Mouse (Mus musculus): Measurements from ENCODE around the gene Mbnl2. TPM values are rescaled to one million over a fixed set of nuclear protein-coding genes. Genes with fewer than 3 reads are reported as not detected.

Gene Mbnl2
- polyA plus RNA-seq, 1 experiment = 43.0 TPM

DNA sequence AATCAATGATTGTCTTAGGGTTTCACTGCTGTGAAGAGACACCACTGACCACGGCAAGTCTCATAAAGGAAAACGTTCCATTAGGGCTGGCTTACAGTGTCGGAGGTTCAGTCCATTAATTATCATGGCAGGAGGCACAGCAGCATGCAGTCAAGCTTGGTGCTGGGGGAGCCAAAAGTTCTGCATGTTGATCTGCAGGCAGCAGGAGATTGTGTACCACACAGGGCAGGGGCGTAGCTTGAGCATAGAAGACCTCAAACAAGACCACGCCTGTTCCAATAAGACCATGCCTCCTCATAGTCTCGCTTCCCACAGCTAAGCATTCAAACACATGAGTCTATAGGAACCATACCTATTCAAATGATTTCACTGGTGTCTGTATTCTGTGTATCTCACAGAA lies 85.7 kb downstream of the Mbnl2 start:
- Histone ChIP-seq H3K4me1 (peaks cover 70% of the 10 kb centered on the region), H3K4me3 (replicated peaks) (peak overlapping the region; percentile 59), H3K27me3 (replicated peaks) (no peaks in the 10 kb centered on the region), H3K36me3 (replicated peaks; ENCODE audit: low read length) (peaks cover 86% of the 10 kb centered on the region), H3K9me3 (no peaks in the 10 kb centered on the region)
- no peak for TF ChIP-seq FLI1 (IDR thresholded peaks at IDR 0.05; ENCODE audit: low read length)
- TF ChIP-seq GATA1 (IDR thresholded peaks at IDR 0.05; ENCODE audit: borderline replicate concordance, low read length) = no peak

- TF ChIP-seq GATA1 (IDR thresholded peaks at IDR 0.05; ENCODE audit: borderline replicate concordance, low read length) = no peak
- TF ChIP-seq FLI1 (IDR thresholded peaks at IDR 0.05; ENCODE audit: low read length) = no peak
- peak overlapping the region; percentile 57 for H3K4me3 ChIP-seq (replicated peaks)
- peaks cover 84% of the 10 kb centered on the region for H3K36me3 ChIP-seq (replicated peaks; ENCODE audit: low read length)
- peaks cover 72% of the 10 kb centered on the region for H3K4me1 ChIP-seq
- H3K27me3 ChIP-seq (replicated peaks) = no peaks in the 10 kb centered on the region
- no peaks in the 10 kb centered on the region for H3K9me3 ChIP-seq
Observed at GRCm38 (mm10) chr14:120362409-120362992, 87.0 kb downstream of the Mbnl2 start.

DNA sequence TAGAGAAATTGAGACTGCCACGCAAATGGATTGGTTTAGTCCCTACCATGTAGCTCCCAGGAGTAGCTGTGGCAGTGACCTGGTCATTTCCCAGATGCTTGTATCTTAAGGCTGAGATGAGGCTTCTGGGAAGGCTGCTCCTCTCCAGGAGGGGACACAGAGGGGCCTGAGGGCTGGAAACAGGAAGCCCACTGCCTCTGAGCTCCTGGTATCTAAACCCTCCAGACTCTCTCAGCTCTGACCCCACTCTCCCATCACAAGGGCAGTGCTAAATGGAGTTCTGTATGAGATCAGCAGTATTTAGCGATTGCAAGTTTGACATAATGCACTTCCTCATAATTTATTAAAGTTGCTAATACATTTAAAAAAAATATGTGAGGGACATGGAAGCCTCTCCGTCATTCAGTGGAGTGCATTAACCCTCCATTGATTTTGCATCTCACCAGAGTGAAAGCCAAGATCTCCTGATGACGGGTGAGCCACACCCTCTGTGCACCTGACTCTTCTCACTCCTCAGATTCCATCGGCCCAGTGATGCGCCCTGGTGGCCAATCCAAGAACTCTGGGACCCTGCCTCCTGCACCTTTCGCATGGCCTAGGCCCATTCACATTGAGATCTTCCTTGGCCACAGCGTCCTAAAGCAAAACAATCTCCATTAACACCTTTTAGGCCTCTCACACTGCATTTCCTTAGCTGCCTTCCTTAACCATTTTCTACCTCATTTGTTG lies 87.8 kb downstream of the Mbnl2 start:
- Histone ChIP-seq H3K36me3 (replicated peaks; ENCODE audit: low read length) (peaks cover 86% of the 10 kb centered on the region), H3K9me3 (no peaks in the 10 kb centered on the region), H3K27me3 (replicated peaks) (no peaks in the 10 kb centered on the region), H3K4me1 (peaks cover 76% of the 10 kb centered on the region), H3K4me3 (replicated peaks) (peak overlapping the region; percentile 57)
- TF ChIP-seq FLI1 (IDR thresholded peaks at IDR 0.05; ENCODE audit: low read length) (no peak), GATA1 (IDR thresholded peaks at IDR 0.05; ENCODE audit: borderline replicate concordance, low read length) (no peak)

GRCm38 (mm10) chr14:120365088-120365487 lies 89.6 kb downstream of the Mbnl2 start:
- Histone ChIP-seq H3K9me3 (no peaks in the 10 kb centered on the region), H3K36me3 (replicated peaks; ENCODE audit: low read length) (peaks cover 87% of the 10 kb centered on the region), H3K4me1 (peaks cover 84% of the 10 kb centered on the region), H3K4me3 (replicated peaks) (no peak overlapping the region), H3K27me3 (replicated peaks) (no peaks in the 10 kb centered on the region)
- TF ChIP-seq GATA1 (IDR thresholded peaks at IDR 0.05; ENCODE audit: borderline replicate concordance, low read length) = no peak
- TF ChIP-seq FLI1 (IDR thresholded peaks at IDR 0.05; ENCODE audit: low read length) = no peak

DNA sequence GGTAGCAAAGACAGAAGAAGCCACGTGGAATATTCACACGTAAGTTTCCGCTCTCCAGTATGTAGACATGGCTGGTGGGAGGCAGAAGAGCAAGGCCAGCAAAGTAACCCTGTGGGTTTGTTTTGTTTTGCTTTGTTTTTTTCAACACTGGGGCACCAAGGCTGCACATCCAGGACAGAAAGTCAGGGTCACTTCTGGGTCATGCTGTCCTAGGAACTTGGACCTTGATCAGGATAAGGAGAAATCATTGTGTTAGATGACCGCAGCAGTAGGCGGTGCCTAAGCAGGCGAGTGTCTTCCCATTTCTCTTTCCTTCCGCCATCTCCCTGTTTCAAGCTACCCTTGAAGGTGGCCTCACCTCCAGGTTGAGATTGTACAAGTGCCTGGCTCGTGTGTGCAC lies 91.5 kb downstream of the Mbnl2 start:
- Histone ChIP-seq H3K4me1 (peaks cover 87% of the 10 kb centered on the region), H3K9me3 (no peaks in the 10 kb centered on the region), H3K36me3 (replicated peaks; ENCODE audit: low read length) (peaks cover 85% of the 10 kb centered on the region), H3K27me3 (replicated peaks) (no peaks in the 10 kb centered on the region), H3K4me3 (replicated peaks) (no peak overlapping the region)
- TF ChIP-seq GATA1 (IDR thresholded peaks at IDR 0.05; ENCODE audit: borderline replicate concordance, low read length) (no peak), FLI1 (IDR thresholded peaks at IDR 0.05; ENCODE audit: low read length) (no peak)

- Histone ChIP-seq H3K4me3 (replicated peaks) (no peak overlapping the region), H3K9me3 (no peaks in the 10 kb centered on the region), H3K4me1 (peaks cover 89% of the 10 kb centered on the region), H3K36me3 (replicated peaks; ENCODE audit: low read length) (peaks cover 88% of the 10 kb centered on the region), H3K27me3 (replicated peaks) (no peaks in the 10 kb centered on the region)
- no peak for TF ChIP-seq GATA1 (IDR thresholded peaks at IDR 0.05; ENCODE audit: borderline replicate concordance, low read length)
- no peak for TF ChIP-seq FLI1 (IDR thresholded peaks at IDR 0.05; ENCODE audit: low read length)
Observed at GRCm38 (mm10) chr14:120367589-120367988, 92.1 kb downstream of the Mbnl2 start.

GRCm38 (mm10) chr14:120368456-120368855 lies 93.0 kb downstream of the Mbnl2 start:
- Histone ChIP-seq H3K36me3 (replicated peaks; ENCODE audit: low read length) (peaks cover 88% of the 10 kb centered on the region), H3K4me3 (replicated peaks) (no peak overlapping the region), H3K4me1 (peaks cover 82% of the 10 kb centered on the region), H3K27me3 (replicated peaks) (no peaks in the 10 kb centered on the region), H3K9me3 (no peaks in the 10 kb centered on the region)
- no peak for TF ChIP-seq GATA1 (IDR thresholded peaks at IDR 0.05; ENCODE audit: borderline replicate concordance, low read length)
- no peak for TF ChIP-seq FLI1 (IDR thresholded peaks at IDR 0.05; ENCODE audit: low read length)

GRCm38 (mm10) chr14:120368914-120369391 lies 93.5 kb downstream of the Mbnl2 start:
- Histone ChIP-seq H3K36me3 (replicated peaks; ENCODE audit: low read length) (peaks cover 88% of the 10 kb centered on the region), H3K4me3 (replicated peaks) (peak overlapping the region; percentile 42), H3K9me3 (no peaks in the 10 kb centered on the region), H3K27me3 (replicated peaks) (no peaks in the 10 kb centered on the region), H3K4me1 (peaks cover 81% of the 10 kb centered on the region)
- no peak for TF ChIP-seq GATA1 (IDR thresholded peaks at IDR 0.05; ENCODE audit: borderline replicate concordance, low read length)
- TF ChIP-seq FLI1 (IDR thresholded peaks at IDR 0.05; ENCODE audit: low read length) = no peak

DNA sequence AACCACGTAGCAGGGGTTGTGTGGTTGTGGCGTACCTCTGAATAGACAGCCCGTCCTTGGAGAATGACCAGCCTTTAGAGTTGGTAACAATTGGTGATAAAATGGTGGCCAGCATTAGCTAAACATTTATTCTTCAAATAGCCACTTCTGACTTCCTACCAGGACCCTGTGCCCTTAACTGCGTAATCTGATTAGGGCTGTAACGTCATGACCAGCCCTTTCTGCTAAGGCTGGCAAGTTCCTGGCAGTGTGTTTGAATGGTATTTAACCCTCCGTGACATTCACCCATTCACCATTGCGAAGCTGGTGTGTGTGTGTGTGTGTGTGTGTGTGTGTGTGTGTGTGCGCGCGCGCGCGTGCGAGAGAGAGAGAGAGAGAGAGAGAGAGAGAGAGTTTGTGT lies 94.6 kb downstream of the Mbnl2 start:
- Histone ChIP-seq H3K4me1 (peaks cover 77% of the 10 kb centered on the region), H3K36me3 (replicated peaks; ENCODE audit: low read length) (peaks cover 89% of the 10 kb centered on the region), H3K4me3 (replicated peaks) (no peak overlapping the region), H3K27me3 (replicated peaks) (no peaks in the 10 kb centered on the region), H3K9me3 (no peaks in the 10 kb centered on the region)
- TF ChIP-seq FLI1 (IDR thresholded peaks at IDR 0.05; ENCODE audit: low read length) = no peak
- no peak for TF ChIP-seq GATA1 (IDR thresholded peaks at IDR 0.05; ENCODE audit: borderline replicate concordance, low read length)

DNA sequence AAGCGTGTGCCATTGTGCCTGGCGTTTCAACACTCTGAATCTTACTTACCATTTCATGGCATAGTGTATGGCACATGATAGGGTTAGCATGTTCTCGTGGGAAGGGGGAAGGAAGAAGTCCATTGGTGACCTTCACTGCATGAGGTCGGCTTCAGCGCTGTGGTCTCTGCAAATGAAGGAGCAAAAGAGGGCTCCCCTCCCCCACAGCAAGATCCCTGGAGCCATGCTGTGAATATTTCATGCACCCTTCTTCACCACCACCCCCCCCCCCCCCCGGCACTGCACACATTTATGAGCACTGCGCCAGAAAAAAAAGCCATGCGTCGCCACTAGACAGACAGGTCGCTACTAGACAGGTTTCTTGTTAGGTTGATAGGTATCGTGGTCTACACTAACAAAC lies 95.2 kb downstream of the Mbnl2 start:
- TF ChIP-seq FLI1 (IDR thresholded peaks at IDR 0.05; ENCODE audit: low read length) (no peak), GATA1 (IDR thresholded peaks at IDR 0.05; ENCODE audit: borderline replicate concordance, low read length) (no peak)
- Histone ChIP-seq H3K36me3 (replicated peaks; ENCODE audit: low read length) (peaks cover 90% of the 10 kb centered on the region), H3K9me3 (no peaks in the 10 kb centered on the region), H3K4me1 (peaks cover 78% of the 10 kb centered on the region), H3K4me3 (replicated peaks) (no peak overlapping the region), H3K27me3 (replicated peaks) (no peaks in the 10 kb centered on the region)

All from megakaryocyte, embryonic 14.5 days (primary cell).